In genomic region chr10:91230400-91230799, GRCm38 (mm10) we compare ENCODE assay signal across 11 mouse cellular contexts. TPM values are rescaled to one million over a fixed set of nuclear protein-coding genes. Genes with fewer than 3 reads are reported as not detected.
DNase-seq lines count a peak whose midpoint lies in the region; ATAC-seq and TF ChIP-seq lines count a peak whose summit lies in the region.
"Had no signal": no experiment of that assay in that cellular context is flagged by ENCODE, and none has a peak within 500 bp of the region (broad histone marks: within the 10 kb centered on the region; RNA-seq: fewer than 3 reads in every experiment).

No protein-coding gene starts in this region.

- H3K36me3 ChIP-seq in kidney, embryonic 16.5 days (ENCODE audit: insufficient read depth, low read length), result no peaks in the 10 kb centered on the region
- H3K36me3 ChIP-seq in intestine, postnatal 0 days (ENCODE audit: control insufficient read depth, insufficient read depth), result no peaks in the 10 kb centered on the region
- H3K36me3 ChIP-seq: neural tube, embryonic 12.5 days had no signal

- H3K4me2 ChIP-seq in kidney, embryonic 16.5 days (replicated peaks; ENCODE audit: low read depth, low read length), result no peak overlapping the region
- no peak overlapping the region for H3K4me2 ChIP-seq in intestine, postnatal 0 days (replicated peaks; ENCODE audit: low read depth)

- no peak overlapping the region for H3K4me3 ChIP-seq in kidney, embryonic 16.5 days (ENCODE audit: low read length)
- no peak overlapping the region for H3K4me3 ChIP-seq in intestine, postnatal 0 days (ENCODE audit: low read depth, low read length)
- H3K4me3 ChIP-seq: neural tube, embryonic 12.5 days had no signal

- H3K4me1 ChIP-seq in kidney, embryonic 16.5 days (ENCODE audit: insufficient read depth, low read length), result peaks cover 19% of the 10 kb centered on the region
- no peaks in the 10 kb centered on the region for H3K4me1 ChIP-seq in intestine, postnatal 0 days (replicated peaks; ENCODE audit: control insufficient read depth, insufficient read depth, low read length)

- H3K9me3 ChIP-seq in kidney, embryonic 16.5 days (ENCODE audit: low read length), result no peaks in the 10 kb centered on the region
- H3K9me3 ChIP-seq in intestine, postnatal 0 days (ENCODE audit: control insufficient read depth), result no peaks in the 10 kb centered on the region
- H3K9me3 ChIP-seq: neural tube, embryonic 12.5 days had no signal

- peak overlapping the region; percentile 88 for H3K27ac ChIP-seq in kidney, embryonic 16.5 days (ENCODE audit: low read length)
- H3K27ac ChIP-seq in intestine, postnatal 0 days (ENCODE audit: low read depth, low read length), result 0 out of 2 replicates have a peak overlapping the region, but pooled peaks have one; percentile 23
- H3K27ac ChIP-seq: neural tube, embryonic 12.5 days had no signal

- DNase-seq in kidney, postnatal 25 days, result no peak
- DNase-seq in adipocyte (ENCODE audit: low spot score), result peak; percentile 45
- peak; percentile 73 to 78 for DNase-seq in heart, adult 9 months (ENCODE audit: low spot score in 2 of 2)
- no peak for DNase-seq in right cerebral cortex, postnatal 14 days
- no peak for DNase-seq in left cerebral cortex, adult 11 months (ENCODE audit: low spot score)
- DNase-seq: adrenal gland, postnatal 36 days; thymus, postnatal 25 days had no signal

- no peaks in the 10 kb centered on the region for H3K27me3 ChIP-seq in kidney, embryonic 16.5 days (ENCODE audit: insufficient read depth, low read length)
- no peaks in the 10 kb centered on the region for H3K27me3 ChIP-seq in intestine, postnatal 0 days (replicated peaks; ENCODE audit: control insufficient read depth, insufficient read depth, low read length)
- H3K27me3 ChIP-seq: neural tube, embryonic 12.5 days had no signal

- peak; percentile 39; the same call in 1 of the 2 replicates for ATAC-seq in kidney, embryonic 16.5 days (ENCODE audit: low FRiP score, low TSS enrichment)
- no peak for ATAC-seq in intestine, postnatal 0 days
- ATAC-seq: inflammation-experienced regulatory T-cells, adult 6 months had no signal

- no peak overlapping the region for H3K9ac ChIP-seq in kidney, embryonic 16.5 days (replicated peaks; ENCODE audit: low read length)
- H3K9ac ChIP-seq in intestine, postnatal 0 days (ENCODE audit: low read depth, low read length), result no peak overlapping the region
- H3K9ac ChIP-seq: neural tube, embryonic 12.5 days had no signal

- TF ChIP-seq CTCF in intestine, postnatal 0 days (IDR thresholded peaks at IDR 0.05; ENCODE audit: low read depth), result no peak

- WGBS in kidney, embryonic 16.5 days, result 35% methylated on average over 4 of the region's 4 CpGs
- WGBS in intestine, postnatal 0 days, result 50% methylated on average over 4 of the region's 4 CpGs

RNA-seq across cellular contexts. Expression of gene Tmpo, which starts 49.3 kb away (rescaled TPM):
- 191 and 202 TPM in 2 replicates for polyA plus RNA-seq in kidney, embryonic 16.5 days (2015; fragmentation: Nextera tagmentation; extraction: Ambion mirVana)
- polyA plus RNA-seq in intestine, postnatal 0 days (2015; fragmentation: Nextera tagmentation; extraction: Ambion mirVana), result 57.7 and 59.7 TPM in 2 replicates

Comparison
In these comparisons a context has a peak if more than half of its experiments do, and no peak if none do; other contexts are left out.
1. DNase-seq: peak in adipocyte (single experiment) and heart, adult 9 months (2 of 2); none in kidney, postnatal 25 days (0 of 2), right cerebral cortex, postnatal 14 days (single experiment) and left cerebral cortex, adult 11 months (single experiment).